Mouse (Mus musculus): ENCODE measurements at regions not wholly inside any gene's neighbourhood (a gene's known extent, or its start where the extent isn't known, plus 50 kb on each side); places are given as distances from the start of the nearest gene placed in this dataset.

DNA sequence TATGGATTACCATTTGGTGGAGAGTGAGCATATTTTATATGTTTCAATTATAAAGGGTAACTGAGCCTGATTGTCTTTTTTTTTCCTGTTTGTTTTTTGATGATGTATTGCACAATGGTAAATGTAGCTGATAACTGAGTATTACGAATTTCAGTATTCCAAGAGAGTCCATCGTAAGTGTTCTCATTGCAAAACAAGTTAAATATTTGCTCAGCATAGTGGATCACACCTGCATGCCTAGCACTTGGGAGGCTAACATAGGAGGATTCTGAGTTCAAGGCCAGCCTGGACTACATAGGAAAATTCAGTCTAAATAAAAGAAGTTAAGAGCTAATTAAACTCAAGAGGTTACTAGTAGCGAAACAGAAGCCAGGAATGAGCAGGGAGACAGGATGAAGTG is 223.8 kb upstream of the Fam98a start:
- Histone ChIP-seq H3K4me3 (no peak overlapping the region), H3K27ac (no peak overlapping the region)
- TF ChIP-seq CTCF (IDR thresholded peaks at IDR 0.05) = no peak
- no peak for DNase-seq
- intact Hi-C loops (cut with DNase I) = no loop called here

GRCm38 (mm10) chr17:75772861-75773260 is 221.1 kb upstream of the Fam98a start:
- H3K27ac ChIP-seq = no peak overlapping the region
- intact Hi-C loops (cut with DNase I) = no loop called here
- no peak for DNase-seq
- no peak overlapping the region for H3K4me3 ChIP-seq
- TF ChIP-seq CTCF (IDR thresholded peaks at IDR 0.05) = no peak

GRCm38 (mm10) chr17:75768654-75769053 is 216.9 kb upstream of the Fam98a start:
- intact Hi-C loops (cut with DNase I) = no loop called here
- Histone ChIP-seq H3K4me3 (no peak overlapping the region), H3K27ac (no peak overlapping the region)

DNA sequence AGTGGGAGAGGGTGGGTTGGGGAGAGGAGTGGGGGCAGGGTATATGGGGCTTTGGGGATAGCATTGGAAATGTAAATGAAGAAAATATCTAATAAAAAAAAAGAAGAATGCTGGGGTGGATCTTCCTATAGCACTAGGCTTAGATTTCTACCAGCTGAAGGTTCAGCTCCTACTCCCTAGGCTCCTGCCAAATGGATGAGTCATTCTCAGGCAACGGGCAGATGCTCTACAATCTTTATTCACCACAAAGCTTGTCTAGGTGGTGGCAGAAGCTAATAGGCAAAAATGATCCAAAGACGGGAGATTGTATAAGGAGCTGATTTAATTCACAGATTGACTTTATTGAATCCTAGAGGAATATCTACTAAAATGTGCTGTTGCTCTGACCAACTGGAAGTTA is 211.6 kb upstream of the Fam98a start:
- intact Hi-C loops (cut with DNase I) = no loop called here
- no peak overlapping the region for H3K27ac ChIP-seq
- no peak for DNase-seq
- TF ChIP-seq CTCF (IDR thresholded peaks at IDR 0.05) = no peak
- H3K4me3 ChIP-seq = no peak overlapping the region

More at GRCm38 (mm10) chr17:75768654-75769053, 216.9 kb upstream of the Fam98a start:
- no peak for DNase-seq
- TF ChIP-seq CTCF (IDR thresholded peaks at IDR 0.05) = peak; percentile 22; the same call in 1 of the 2 replicates

DNA sequence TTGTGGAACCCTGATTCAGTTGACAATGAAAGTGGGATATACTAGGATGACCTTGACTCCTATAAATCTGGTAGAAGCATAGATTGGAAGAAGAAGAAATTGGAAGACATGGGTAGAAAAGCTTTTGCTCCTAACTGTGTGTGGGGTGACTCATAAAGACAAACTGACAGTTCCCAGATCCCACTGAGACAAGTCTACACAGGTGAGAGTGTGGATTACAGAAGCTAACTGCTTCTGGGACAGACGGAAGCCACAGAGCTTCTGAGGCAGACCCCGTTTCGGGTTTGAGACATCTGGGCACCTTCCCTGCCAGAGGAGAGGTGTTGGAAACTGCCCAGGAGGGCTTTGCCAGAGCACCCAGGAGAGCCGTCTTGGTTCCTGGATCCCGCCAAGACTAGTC is 204.7 kb upstream of the Fam98a start:
- intact Hi-C loops (cut with DNase I) = no loop called here
- no peak for TF ChIP-seq CTCF (IDR thresholded peaks at IDR 0.05)

GRCm38 (mm10) chr17:75716458-75716857 is 164.7 kb upstream of the Fam98a start:
- no peak for TF ChIP-seq CTCF (IDR thresholded peaks at IDR 0.05)
- no peak for DNase-seq
- intact Hi-C loops (cut with DNase I) = no loop called here
- Histone ChIP-seq H3K4me3 (no peak overlapping the region), H3K27ac (no peak overlapping the region)

More for the DNA sequence above, 204.7 kb upstream of the Fam98a start:
- no peak for DNase-seq
- Histone ChIP-seq H3K4me3 (no peak overlapping the region), H3K27ac (no peak overlapping the region)

DNA sequence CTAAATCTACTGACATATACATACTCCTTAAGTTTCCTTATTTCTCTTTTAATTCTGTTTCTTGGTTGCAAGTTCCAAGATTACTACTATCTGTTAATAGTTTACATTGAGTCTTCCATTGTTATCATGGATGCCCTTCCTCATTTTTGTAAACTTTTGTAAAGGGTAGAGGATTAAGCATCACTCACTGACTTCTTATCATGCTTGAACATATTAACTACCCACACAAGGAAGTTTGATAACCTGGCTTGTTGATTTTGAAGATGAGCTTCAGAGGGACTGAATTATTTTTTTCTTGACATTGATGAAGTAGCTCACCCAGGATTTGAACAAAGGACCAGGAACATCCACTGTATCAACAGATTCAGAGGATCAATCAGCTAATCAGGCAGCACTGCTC is 162.8 kb upstream of the Fam98a start:
- H3K27ac ChIP-seq = no peak overlapping the region
- intact Hi-C loops (cut with DNase I) = no loop called here

GRCm38 (mm10) chr17:75714059-75714458 is 162.3 kb upstream of the Fam98a start:
- Histone ChIP-seq H3K27ac (no peak overlapping the region), H3K4me3 (no peak overlapping the region)
- intact Hi-C loops (cut with DNase I) = no loop called here
- TF ChIP-seq CTCF (IDR thresholded peaks at IDR 0.05) = no peak
- DNase-seq = no peak

More for the DNA sequence above, 162.8 kb upstream of the Fam98a start:
- no peak overlapping the region for H3K4me3 ChIP-seq
- no peak for DNase-seq
- no peak for TF ChIP-seq CTCF (IDR thresholded peaks at IDR 0.05)

DNA sequence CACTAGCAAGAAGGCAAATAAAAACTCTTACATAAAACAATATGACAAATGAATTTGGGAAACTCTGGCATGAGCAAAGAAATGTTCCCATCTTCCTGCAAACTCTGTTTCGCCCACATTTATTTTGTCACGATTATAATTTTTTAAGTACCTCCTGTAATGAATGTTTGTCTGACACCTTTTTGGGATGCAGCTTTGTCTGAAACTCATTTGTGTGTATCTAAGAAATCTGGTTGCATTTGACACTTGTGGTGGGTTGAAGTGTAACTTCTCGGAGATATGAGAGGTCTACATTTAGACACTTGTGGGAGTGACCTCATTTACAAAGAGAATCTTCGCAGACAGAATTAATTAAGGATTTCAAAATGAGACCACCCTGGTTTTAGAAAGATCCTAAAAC is 155.9 kb upstream of the Fam98a start:
- TF ChIP-seq CTCF (IDR thresholded peaks at IDR 0.05) = no peak
- H3K4me3 ChIP-seq = no peak overlapping the region
- intact Hi-C loops (cut with DNase I) = no loop called here
- no peak for DNase-seq
- H3K27ac ChIP-seq = no peak overlapping the region

- no peak for DNase-seq
- no peak for TF ChIP-seq CTCF (IDR thresholded peaks at IDR 0.05)
- Histone ChIP-seq H3K27ac (no peak overlapping the region), H3K4me3 (no peak overlapping the region)
- intact Hi-C loops (cut with DNase I) = no loop called here
Observed at GRCm38 (mm10) chr17:75705357-75705756, 153.6 kb upstream of the Fam98a start.

DNA sequence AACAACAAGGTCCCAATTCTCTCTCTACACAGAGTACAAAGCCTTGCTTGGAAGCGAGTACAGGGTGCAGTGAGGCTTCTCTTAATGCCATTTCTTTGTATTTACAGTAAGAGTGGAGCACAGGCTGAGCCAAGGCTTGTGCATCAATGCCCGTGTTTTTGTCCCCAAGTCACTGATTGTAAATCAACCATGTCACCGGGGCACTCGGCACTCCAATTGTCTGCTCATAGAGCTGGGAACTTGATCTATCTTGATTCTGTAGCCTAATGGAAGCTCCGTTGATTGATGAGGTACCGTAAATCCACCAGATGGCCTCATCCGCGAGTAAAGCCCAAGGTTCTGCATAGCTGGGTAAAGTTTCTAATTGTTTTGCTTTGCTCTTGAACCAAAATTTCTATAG is 152.1 kb upstream of the Fam98a start:
- TF ChIP-seq CTCF (IDR thresholded peaks at IDR 0.05) = no peak
- Histone ChIP-seq H3K27ac (no peak overlapping the region), H3K4me3 (no peak overlapping the region)
- DNase-seq = no peak
- intact Hi-C loops (cut with DNase I) = no loop called here

DNA sequence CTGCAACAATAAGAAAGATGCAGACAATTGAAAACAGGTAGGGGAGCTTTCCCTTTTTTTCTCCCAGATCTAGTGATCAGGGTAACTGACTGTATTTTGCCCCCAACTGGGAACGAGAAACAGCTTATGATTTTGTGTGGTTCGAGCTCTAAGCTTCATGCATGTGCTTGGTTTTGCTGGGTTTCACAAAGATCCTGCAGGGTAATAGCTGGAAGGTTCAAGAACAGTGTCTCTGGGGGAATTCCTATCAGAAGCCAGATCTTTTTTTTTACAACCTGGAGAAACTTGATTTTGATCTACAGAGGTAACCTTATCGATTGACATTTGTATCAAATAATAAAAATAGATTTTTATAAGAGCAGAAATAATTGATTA is 145.0 kb upstream of the Fam98a start:
- intact Hi-C loops (cut with DNase I) = no loop called here
- Histone ChIP-seq H3K4me3 (no peak overlapping the region), H3K27ac (no peak overlapping the region)
- TF ChIP-seq CTCF (IDR thresholded peaks at IDR 0.05) = no peak
- no peak for DNase-seq

DNA sequence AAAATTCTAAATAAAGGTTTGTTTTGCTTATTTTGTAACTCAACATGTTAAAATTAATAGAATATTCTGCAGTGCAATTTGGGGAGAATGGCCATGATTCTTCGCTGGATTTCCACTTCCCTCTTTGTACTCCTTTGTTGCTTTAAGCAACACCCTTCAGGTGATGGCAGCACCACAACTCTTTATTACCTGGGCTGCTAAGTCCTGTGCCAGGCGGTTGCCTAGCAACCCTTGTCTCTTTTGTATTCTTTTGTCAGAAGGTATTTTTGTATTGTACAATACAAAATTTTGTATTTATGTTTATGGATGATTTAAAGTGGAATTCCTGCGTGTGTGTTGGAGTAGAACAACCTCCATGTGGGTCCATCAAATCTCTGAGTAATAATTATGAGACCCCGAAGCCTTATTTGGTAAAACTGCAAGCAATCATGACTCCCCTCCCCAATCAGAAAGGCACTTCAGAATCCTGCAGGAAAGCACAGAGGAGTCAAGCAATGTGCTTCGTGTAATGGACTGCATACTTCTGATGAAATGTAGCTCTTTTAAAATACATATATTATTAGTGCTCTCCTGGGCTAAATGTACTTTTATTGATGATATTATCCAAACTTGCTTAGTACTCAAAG is 144.5 kb upstream of the Fam98a start:
- Histone ChIP-seq H3K27ac (no peak overlapping the region), H3K4me3 (no peak overlapping the region)
- no peak for TF ChIP-seq CTCF (IDR thresholded peaks at IDR 0.05)
- intact Hi-C loops (cut with DNase I) = no loop called here
- DNase-seq = no peak

DNA sequence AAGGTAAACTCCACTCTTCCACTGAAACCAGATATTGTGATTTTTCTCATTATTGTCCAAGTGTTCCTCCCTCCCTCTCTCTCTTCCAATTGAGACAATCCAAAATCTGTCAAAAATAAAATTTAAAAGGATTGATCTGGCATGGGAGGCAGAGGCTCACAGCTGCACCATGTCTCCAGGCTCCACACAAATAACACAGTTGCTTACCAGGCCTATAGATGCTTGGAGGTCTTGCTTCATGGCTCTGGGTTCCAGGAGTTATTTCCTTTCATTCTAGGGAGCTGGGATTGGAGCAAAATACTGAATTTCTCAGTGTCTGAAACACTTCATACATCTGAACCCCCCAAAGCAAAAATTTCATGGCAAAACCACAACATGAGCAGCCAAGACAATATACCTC is 134.2 kb upstream of the Fam98a start:
- Histone ChIP-seq H3K27ac (no peak overlapping the region), H3K4me3 (no peak overlapping the region)
- DNase-seq = no peak
- intact Hi-C loops (cut with DNase I) = no loop called here
- TF ChIP-seq CTCF (IDR thresholded peaks at IDR 0.05) = no peak

Measured in gastrocnemius, adult 2 months (tissue).